Mouse (Mus musculus) spleen, adult 2 months (tissue): ENCODE measurements around the gene Cpeb2. TPM values are rescaled to one million over a fixed set of nuclear protein-coding genes. Genes with fewer than 3 reads are reported as not detected.

Experiments
- DNase-seq, 2 experiments: peaks; one replicate each; pipeline versions ENCODE4 v3.0.0 to v3.0.0-alpha.2; 2012 to 2021; ENCODE audit warnings: low spot score in 2 of 2, low read depth in 1 of 2
- H3K27ac ChIP-seq: fragments of 200-500 bp; 2 replicates; pipeline ENCODE4 v1.5.1; 2012; ENCODE audit warnings: low read length, inconsistent platforms; ENCODE audit not compliant: insufficient read depth
- H3K27me3 ChIP-seq: fragments of 200-500 bp; 2 replicates; pipeline ENCODE4 v1.6.1; 2012; ENCODE audit warnings: mild to moderate bottlenecking, moderate library complexity, low read length, inconsistent platforms; ENCODE audit not compliant: control insufficient read depth, insufficient read depth
- H3K36me3 ChIP-seq: fragments of 200-500 bp; 2 replicates; pipeline ENCODE4 v1.6.1; 2012; ENCODE audit warnings: mild to moderate bottlenecking, low read length, inconsistent platforms; ENCODE audit not compliant: control insufficient read depth, insufficient read depth
- H3K4me1 ChIP-seq: fragments of 200-500 bp; 2 replicates; pipeline ENCODE4 v1.6.1; 2011; ENCODE audit warnings: inconsistent platforms; ENCODE audit not compliant: control insufficient read depth, insufficient read depth, insufficient read length
- H3K4me3 ChIP-seq: fragments of 200-500 bp; 2 replicates; pipeline ENCODE4 v1.5.1; 2011; ENCODE audit warnings: mild to moderate bottlenecking, inconsistent platforms; ENCODE audit not compliant: insufficient read depth, insufficient read length; ENCODE audit errors: extremely low read depth
- CTCF ChIP-seq: fragments of 200-500 bp; IDR thresholded peaks from 2 replicates; pipeline ENCODE4 v1.5.1; 2011; ENCODE audit warnings: mild to moderate bottlenecking, inconsistent platforms; ENCODE audit not compliant: insufficient read depth, insufficient read length, insufficient replicate concordance; ENCODE audit errors: extremely low read depth
- POLR2A ChIP-seq: fragments of 200-500 bp; IDR thresholded peaks from 2 replicates; pipeline ENCODE4 v1.6.1; 2011; ENCODE audit warnings: low read depth, low read length, inconsistent platforms
- WGBS: fragments of 180-500 bp; shearing (Covaris S2); methylation state at CpG from one replicate; pipeline ENCODE4 v1.1.7; 2018; 5-methylcytosine and 5-hydroxymethylcytosine counted together
- polyA plus RNA-seq: library from polyadenylated mRNA; depleted of rRNA; stranded (reverse); fragments of >200 nt; gene quantifications from 2 replicates; pipeline ENCODE4 v1.2.3, GENCODE M21; 2012

Gene Cpeb2
- polyA plus RNA-seq, 1 experiment = 4.7 TPM

- Histone ChIP-seq H3K36me3 (peaks cover 2% of the 10 kb centered on the region), H3K4me3 (no peak overlapping the region), H3K27me3 (no peaks in the 10 kb centered on the region), H3K4me1 (no peaks in the 10 kb centered on the region; the same call in 1 of the 2 replicates), H3K27ac (no peak overlapping the region)
- no peak for TF ChIP-seq POLR2A
- no peak for TF ChIP-seq CTCF
- WGBS = 96% methylated on average over 12 of the region's 12 CpGs
- DNase-seq = no peak
Measured at GRCm38 (mm10) chr5:43237238-43237637, 4.3 kb downstream of the Cpeb2 start.

- peaks cover 2% of the 10 kb centered on the region for H3K36me3 ChIP-seq
- H3K27ac ChIP-seq = no peak overlapping the region
- H3K4me1 ChIP-seq = no peaks in the 10 kb centered on the region; the same call in 1 of the 2 replicates
- no peak overlapping the region for H3K4me3 ChIP-seq
- no peaks in the 10 kb centered on the region for H3K27me3 ChIP-seq
- DNase-seq = no peak
- 79% methylated on average over 6 of the region's 6 CpGs for WGBS
- no peak for TF ChIP-seq POLR2A
- no peak for TF ChIP-seq CTCF
Measured at GRCm38 (mm10) chr5:43239141-43239835, 6.3 kb downstream of the Cpeb2 start.

GRCm38 (mm10) chr5:43240729-43241128 is 7.8 kb downstream of the Cpeb2 start:
- Histone ChIP-seq H3K27me3 (no peaks in the 10 kb centered on the region), H3K4me1 (no peaks in the 10 kb centered on the region), H3K4me3 (no peak overlapping the region), H3K36me3 (peaks cover 3% of the 10 kb centered on the region), H3K27ac (no peak overlapping the region)
- DNase-seq = no peak
- TF ChIP-seq CTCF = no peak
- no peak for TF ChIP-seq POLR2A

GRCm38 (mm10) chr5:43246236-43246635 is 13.3 kb downstream of the Cpeb2 start:
- H3K4me1 ChIP-seq = no peaks in the 10 kb centered on the region
- peaks cover 4% of the 10 kb centered on the region for H3K36me3 ChIP-seq
- no peaks in the 10 kb centered on the region for H3K27me3 ChIP-seq
- no peak for DNase-seq
- 94% methylated on average over 8 of the region's 8 CpGs for WGBS
- no peak overlapping the region for H3K27ac ChIP-seq
- TF ChIP-seq POLR2A (no peak), CTCF (no peak)
- no peak overlapping the region for H3K4me3 ChIP-seq

- Histone ChIP-seq H3K27ac (no peak overlapping the region), H3K36me3 (peaks cover 4% of the 10 kb centered on the region), H3K27me3 (no peaks in the 10 kb centered on the region), H3K4me3 (no peak overlapping the region), H3K4me1 (no peaks in the 10 kb centered on the region)
- WGBS = 90% methylated on average over 6 of the region's 6 CpGs
- DNase-seq = no peak
- TF ChIP-seq POLR2A (no peak), CTCF (no peak)
Measured at GRCm38 (mm10) chr5:43246954-43247353, 14.0 kb downstream of the Cpeb2 start.

- H3K4me3 ChIP-seq = no peak overlapping the region
- TF ChIP-seq CTCF (no peak), POLR2A (no peak)
Measured at GRCm38 (mm10) chr5:43248001-43248430, 15.0 kb downstream of the Cpeb2 start.

GRCm38 (mm10) chr5:43257490-43257889 is 24.5 kb downstream of the Cpeb2 start:
- Histone ChIP-seq H3K27me3 (no peaks in the 10 kb centered on the region), H3K36me3 (0 out of 2 replicates have a peak, but pooled peaks cover 2% of the 10 kb centered on the region), H3K4me1 (no peaks in the 10 kb centered on the region), H3K27ac (no peak overlapping the region), H3K4me3 (no peak overlapping the region)
- DNase-seq = no peak
- TF ChIP-seq POLR2A (no peak), CTCF (no peak)
- 91% methylated on average over 2 of the region's 2 CpGs for WGBS

More at GRCm38 (mm10) chr5:43248001-43248430, 15.0 kb downstream of the Cpeb2 start:
- no peak overlapping the region for H3K27ac ChIP-seq
- no peaks in the 10 kb centered on the region for H3K4me1 ChIP-seq
- no peak for DNase-seq
- H3K27me3 ChIP-seq = no peaks in the 10 kb centered on the region
- 80% methylated on average over 3 of the region's 3 CpGs for WGBS
- H3K36me3 ChIP-seq = peaks cover 4% of the 10 kb centered on the region
